11 mouse cellular contexts compared by ENCODE assay signal in genomic region chr5:143509737-143510136, GRCm38 (mm10). TPM values are rescaled to one million over a fixed set of nuclear protein-coding genes. Genes with fewer than 3 reads are reported as not detected.
A peak's percentile ranks its signal among the peaks of the same experiment; 100 is the strongest.
DNase-seq lines count a peak whose midpoint lies in the region; ATAC-seq and TF ChIP-seq lines count a peak whose summit lies in the region.
"Had no signal": no experiment of that assay in that cellular context is flagged by ENCODE, and none has a peak within 500 bp of the region (broad histone marks: within the 10 kb centered on the region; RNA-seq: fewer than 3 reads in every experiment).

No protein-coding gene starts in this region.

- DNase-seq in frontal cortex, postnatal 36 days (ENCODE audit: low spot score in 2 of 2): no peak
- peak; percentile 20 for DNase-seq in thymus, postnatal 25 days
- DNase-seq in thymus, adult 18-20 months: no peak
- DNase-seq in liver: peak; percentile 74
- DNase-seq in stomach, postnatal 0 days (ENCODE audit: low spot score): no peak
- no peak for DNase-seq in midbrain, embryonic 14.5 days
- DNase-seq in gastrocnemius, postnatal 36 days: no peak
- DNase-seq: adrenal gland, adult 2 months had no signal

- no peaks in the 10 kb centered on the region for H3K27me3 ChIP-seq in stomach, postnatal 0 days (ENCODE audit: control insufficient read depth, insufficient read depth, low read length)
- no peaks in the 10 kb centered on the region for H3K27me3 ChIP-seq in midbrain, embryonic 14.5 days (ENCODE audit: control insufficient read depth, insufficient read depth, low read length)
- H3K27me3 ChIP-seq: hindbrain, embryonic 13.5 days; midbrain, embryonic 12.5 days had no signal

- peak; percentile 17; the same call in 1 of the 2 replicates for ATAC-seq in frontal cortex, adult (ENCODE audit: low TSS enrichment)
- ATAC-seq in stomach, postnatal 0 days (ENCODE audit: low FRiP score, low TSS enrichment): peak; percentile 45
- no peak for ATAC-seq in midbrain, embryonic 14.5 days (ENCODE audit: low FRiP score, low TSS enrichment)

- H3K4me3 ChIP-seq in stomach, postnatal 0 days (ENCODE audit: low read depth, low read length): no peak overlapping the region
- no peak overlapping the region for H3K4me3 ChIP-seq in midbrain, embryonic 14.5 days (replicated peaks; ENCODE audit: low read depth, low read length)
- H3K4me3 ChIP-seq: hindbrain, embryonic 13.5 days; midbrain, embryonic 12.5 days had no signal

- H3K27ac ChIP-seq in stomach, postnatal 0 days (replicated peaks): no peak overlapping the region
- no peak overlapping the region for H3K27ac ChIP-seq in midbrain, embryonic 14.5 days (replicated peaks; ENCODE audit: low read depth, low read length)
- H3K27ac ChIP-seq: hindbrain, embryonic 13.5 days had no signal

- no peak for TF ChIP-seq CTCF in stomach, postnatal 0 days (IDR thresholded peaks at IDR 0.05; ENCODE audit: low read depth)

- H3K4me1 ChIP-seq in stomach, postnatal 0 days (replicated peaks; ENCODE audit: control insufficient read depth, insufficient read depth): no peaks in the 10 kb centered on the region
- no peaks in the 10 kb centered on the region for H3K4me1 ChIP-seq in midbrain, embryonic 14.5 days (ENCODE audit: control insufficient read depth, insufficient read depth, low read length)

- WGBS in stomach, postnatal 0 days: 56% methylated on average over 11 of the region's 11 CpGs
- 87% methylated on average over 11 of the region's 11 CpGs for WGBS in midbrain, embryonic 14.5 days

- H3K4me2 ChIP-seq in stomach, postnatal 0 days (replicated peaks; ENCODE audit: low read depth): no peak overlapping the region
- H3K4me2 ChIP-seq in midbrain, embryonic 14.5 days (ENCODE audit: low read length): no peak overlapping the region
- H3K4me2 ChIP-seq: hindbrain, embryonic 13.5 days; midbrain, embryonic 12.5 days had no signal

- no peak overlapping the region for H3K9ac ChIP-seq in stomach, postnatal 0 days (ENCODE audit: low read length)
- no peak overlapping the region for H3K9ac ChIP-seq in midbrain, embryonic 14.5 days (replicated peaks; ENCODE audit: low read length)
- H3K9ac ChIP-seq: hindbrain, embryonic 13.5 days had no signal

- no peaks in the 10 kb centered on the region for H3K9me3 ChIP-seq in stomach, postnatal 0 days (ENCODE audit: control insufficient read depth, low read length)
- H3K9me3 ChIP-seq in midbrain, embryonic 14.5 days (ENCODE audit: control insufficient read depth, low read length): no peaks in the 10 kb centered on the region
- H3K9me3 ChIP-seq: hindbrain, embryonic 13.5 days; midbrain, embryonic 12.5 days had no signal

- peaks cover 22% of the 10 kb centered on the region for H3K36me3 ChIP-seq in stomach, postnatal 0 days (ENCODE audit: control insufficient read depth, insufficient read depth, low read length)
- H3K36me3 ChIP-seq in midbrain, embryonic 14.5 days (ENCODE audit: control insufficient read depth, insufficient read depth, low read length): peaks cover 59% of the 10 kb centered on the region

- no peak for TF ChIP-seq EP300 in stomach, postnatal 0 days (optimal IDR thresholded peaks at IDR 0.05)

- intact Hi-C loops in gastrocnemius, postnatal 36 days (cut with DNase I): no loop called here

RNA-seq across cellular contexts. Expression of gene Rac1, which starts 18.1 kb away (rescaled TPM):
- polyA plus RNA-seq in stomach, postnatal 0 days (2015; fragmentation: Nextera tagmentation; extraction: Ambion mirVana): 345 and 377 TPM in 2 replicates
- polyA plus RNA-seq in midbrain, embryonic 14.5 days (2014; fragmentation: Nextera tagmentation; extraction: Ambion mirVana): 425 and 463 TPM in 2 replicates
- 100 to 1,000 TPM; 188 to 206 TPM for total RNA-seq in gastrocnemius, postnatal 36 days (2021)

RNA-seq across cellular contexts. Expression of gene Daglb, which starts 45.4 kb away (rescaled TPM):
- polyA plus RNA-seq in stomach, postnatal 0 days (2015; fragmentation: Nextera tagmentation; extraction: Ambion mirVana): 5.5 and 5.9 TPM in 2 replicates
- polyA plus RNA-seq in midbrain, embryonic 14.5 days (2014; fragmentation: Nextera tagmentation; extraction: Ambion mirVana): 17.6 and 17.8 TPM in 2 replicates
- total RNA-seq in gastrocnemius, postnatal 36 days (2021): 1 to 10 TPM; 6.9 to 7.3 TPM

Comparison
In these comparisons a context has a peak if more than half of its experiments do, and no peak if none do; other contexts are left out.
1. DNase-seq: peak in thymus, postnatal 25 days (single experiment) and liver (single experiment); none in frontal cortex, postnatal 36 days (0 of 2), thymus, adult 18-20 months (0 of 2), stomach, postnatal 0 days (single experiment), midbrain, embryonic 14.5 days (single experiment) and gastrocnemius, postnatal 36 days (0 of 2).